Comparison of ENCODE assay signal across 8 mouse cellular contexts in the genomic region with DNA sequence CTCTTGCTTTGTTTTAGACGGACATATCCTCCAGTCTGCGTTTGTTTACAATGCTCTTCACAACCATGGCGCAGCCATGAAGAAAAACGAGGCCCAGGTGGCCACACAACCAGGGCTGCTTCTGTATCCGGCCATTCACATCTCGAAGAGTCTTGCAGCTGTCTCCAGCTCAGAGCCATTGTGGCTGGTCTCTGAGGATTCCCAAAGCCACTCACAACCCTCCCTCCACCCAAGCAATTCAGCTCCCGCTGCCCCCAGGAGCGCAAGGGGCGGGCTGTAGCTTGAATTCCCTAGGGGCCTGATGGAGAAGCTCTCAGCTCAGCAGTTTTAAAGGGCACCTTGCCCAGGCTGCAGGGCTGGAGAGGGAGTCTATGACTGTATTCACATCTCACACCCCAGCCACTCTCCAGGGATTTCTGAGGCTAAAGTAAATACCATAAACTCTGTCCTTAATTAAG. TPM values are rescaled to one million over a fixed set of nuclear protein-coding genes. Genes with fewer than 3 reads are reported as not detected.
DNase-seq lines count a peak whose midpoint lies in the region; ATAC-seq lines count a peak whose summit lies in the region.

No protein-coding gene starts in this region.

- H3K27me3 ChIP-seq in forebrain, embryonic 15.5 days: no peaks in the 10 kb centered on the region
- no peaks in the 10 kb centered on the region for H3K27me3 ChIP-seq in heart, embryonic 16.5 days (ENCODE audit: control insufficient read depth, insufficient read depth, low read length)
- no peaks in the 10 kb centered on the region for H3K27me3 ChIP-seq in limb, embryonic 15.5 days

- H3K27ac ChIP-seq in forebrain, embryonic 15.5 days (replicated peaks): peak overlapping the region; percentile 67
- peak overlapping the region; percentile 44; the same call in 1 of the 2 replicates for H3K27ac ChIP-seq in heart, embryonic 16.5 days (ENCODE audit: low read length)
- H3K27ac ChIP-seq in limb, embryonic 15.5 days: peak overlapping the region; percentile 79

- H3K9me3 ChIP-seq in forebrain, embryonic 15.5 days: no peaks in the 10 kb centered on the region
- no peaks in the 10 kb centered on the region for H3K9me3 ChIP-seq in heart, embryonic 16.5 days (replicated peaks; ENCODE audit: control insufficient read depth, low read length)
- no peaks in the 10 kb centered on the region for H3K9me3 ChIP-seq in limb, embryonic 15.5 days

- no peak overlapping the region for H3K4me3 ChIP-seq in forebrain, embryonic 15.5 days
- H3K4me3 ChIP-seq in heart, embryonic 16.5 days (ENCODE audit: low read length): no peak overlapping the region
- peak overlapping the region; percentile 7; the same call in 1 of the 2 replicates for H3K4me3 ChIP-seq in limb, embryonic 15.5 days

- peak; percentile 14 to 19 for DNase-seq in B cell, adult 2 months
- peak; percentile 81 for DNase-seq in adipocyte (ENCODE audit: low spot score)
- DNase-seq in kidney, postnatal 10 days: peak; percentile 71
- DNase-seq in right cerebral cortex, postnatal 4 days: peak; percentile 55

- WGBS in forebrain, embryonic 15.5 days: 7% methylated on average over 9 of the region's 9 CpGs
- WGBS in heart, embryonic 16.5 days: 24% methylated on average over 9 of the region's 9 CpGs
- 11% methylated on average over 9 of the region's 9 CpGs for WGBS in limb, embryonic 15.5 days

- no peaks in the 10 kb centered on the region for H3K36me3 ChIP-seq in forebrain, embryonic 15.5 days
- no peaks in the 10 kb centered on the region for H3K36me3 ChIP-seq in heart, embryonic 16.5 days (ENCODE audit: control insufficient read depth, insufficient read depth)
- no peaks in the 10 kb centered on the region for H3K36me3 ChIP-seq in limb, embryonic 15.5 days

- H3K4me2 ChIP-seq in forebrain, embryonic 15.5 days (replicated peaks): peak overlapping the region; percentile 25
- H3K4me2 ChIP-seq in heart, embryonic 16.5 days (ENCODE audit: low read depth, low read length): peak overlapping the region; percentile 36; the same call in 1 of the 2 replicates
- peak overlapping the region; percentile 34 for H3K4me2 ChIP-seq in limb, embryonic 15.5 days

- H3K4me1 ChIP-seq in forebrain, embryonic 15.5 days: peaks cover 22% of the 10 kb centered on the region
- H3K4me1 ChIP-seq in heart, embryonic 16.5 days (ENCODE audit: control insufficient read depth, insufficient read depth, low read length): peaks cover 9% of the 10 kb centered on the region
- peaks cover 22% of the 10 kb centered on the region for H3K4me1 ChIP-seq in limb, embryonic 15.5 days

- peak; percentile 70 for ATAC-seq in forebrain, embryonic 15.5 days (replicated peaks)
- peak; percentile 32; the same call in 1 of the 2 replicates for ATAC-seq in heart, embryonic 16.5 days (replicated peaks; ENCODE audit: extremely low read depth, insufficient read depth, low FRiP score)
- peak; percentile 54 for ATAC-seq in limb, embryonic 15.5 days (ENCODE audit: insufficient number of reproducible peaks, low FRiP score, low TSS enrichment, low read depth)
- ATAC-seq in megakaryocyte progenitor cell, adult 5-6 weeks (replicated peaks; ENCODE audit: poor library complexity): no peak

- H3K9ac ChIP-seq in forebrain, embryonic 15.5 days (replicated peaks): 0 out of 2 replicates have a peak overlapping the region, but pooled peaks have one; percentile 10
- no peak overlapping the region for H3K9ac ChIP-seq in heart, embryonic 16.5 days (ENCODE audit: low read length)
- H3K9ac ChIP-seq in limb, embryonic 15.5 days: no peak overlapping the region

RNA-seq across cellular contexts. Expression of a gene that starts 41.5 kb away (rescaled TPM):
- 27.1 and 28.7 TPM in 2 replicates for polyA plus RNA-seq in forebrain, embryonic 15.5 days (2015; fragmentation: Nextera tagmentation; extraction: Ambion mirVana)
- polyA plus RNA-seq in heart, embryonic 16.5 days (2015; fragmentation: Nextera tagmentation; extraction: Ambion mirVana): 37.0 and 37.1 TPM in 2 replicates
- polyA plus RNA-seq in limb, embryonic 15.5 days (2015; fragmentation: Nextera tagmentation; extraction: Ambion mirVana): 45.9 and 46.0 TPM in 2 replicates
- total RNA-seq in megakaryocyte progenitor cell, adult 5-6 weeks (2015): 5.4 and 11.5 TPM in 2 replicates
- 8.9 and 28.0 TPM in 2 replicates for total RNA-seq in megakaryocyte progenitor cell, adult 5-6 weeks (2017)

Comparison
In these comparisons a context has a peak if more than half of its experiments do, and no peak if none do; other contexts are left out.
1. DNase-seq: peak in every context shown above with its lines; median percentile 81 in adipocyte; 71 in kidney, postnatal 10 days; 55 in right cerebral cortex, postnatal 4 days; 16 in B cell, adult 2 months.